Mouse (Mus musculus): ENCODE measurements at regions not wholly inside any gene's neighbourhood (a gene's known extent, or its start where the extent isn't known, plus 50 kb on each side); places are given as distances from the start of the nearest gene placed in this dataset.

- DNase-seq (ENCODE audit: low spot score) (no peak), ATAC-seq (ENCODE audit: low FRiP score) (peak; percentile 39; the same call in 1 of the 2 replicates)
- Histone ChIP-seq H3K4me1 (replicated peaks; ENCODE audit: control insufficient read depth, insufficient read depth, low read length) (no peaks in the 10 kb centered on the region), H3K27me3 (ENCODE audit: control insufficient read depth, insufficient read depth, low read length) (no peaks in the 10 kb centered on the region), H3K27ac (ENCODE audit: low read depth, low read length) (no peak overlapping the region), H3K4me2 (replicated peaks; ENCODE audit: low read depth, low read length) (no peak overlapping the region), H3K9ac (ENCODE audit: low read depth, low read length) (no peak overlapping the region), H3K4me3 (ENCODE audit: low read depth, low read length) (no peak overlapping the region), H3K9me3 (ENCODE audit: control insufficient read depth, low read length) (no peaks in the 10 kb centered on the region), H3K36me3 (ENCODE audit: control insufficient read depth, insufficient read depth, low read length) (no peaks in the 10 kb centered on the region)
- 68% methylated on average over 8 of the region's 8 CpGs for WGBS
These were observed 166.8 kb upstream of the Nrip1 start for GRCm38 (mm10) chr16:76540328-76540923.

GRCm38 (mm10) chr16:76539669-76540068 lies 166.0 kb upstream of the Nrip1 start:
- no peaks in the 10 kb centered on the region for H3K9me3 ChIP-seq (ENCODE audit: control insufficient read depth, low read length)
- no peak overlapping the region for H3K27ac ChIP-seq (ENCODE audit: low read depth, low read length)
- 2% methylated on average over 6 of the region's 6 CpGs for WGBS
- H3K4me3 ChIP-seq (ENCODE audit: low read depth, low read length) = no peak overlapping the region
- H3K9ac ChIP-seq (ENCODE audit: low read depth, low read length) = no peak overlapping the region
- H3K4me1 ChIP-seq (replicated peaks; ENCODE audit: control insufficient read depth, insufficient read depth, low read length) = no peaks in the 10 kb centered on the region
- no peak overlapping the region for H3K4me2 ChIP-seq (replicated peaks; ENCODE audit: low read depth, low read length)
- no peaks in the 10 kb centered on the region for H3K27me3 ChIP-seq (ENCODE audit: control insufficient read depth, insufficient read depth, low read length)
- peak; percentile 66 for DNase-seq (ENCODE audit: low spot score)
- peak; percentile 97 for ATAC-seq (ENCODE audit: low FRiP score)
- H3K36me3 ChIP-seq (ENCODE audit: control insufficient read depth, insufficient read depth, low read length) = no peaks in the 10 kb centered on the region

GRCm38 (mm10) chr16:76537871-76538270 lies 164.2 kb upstream of the Nrip1 start:
- Histone ChIP-seq H3K4me3 (ENCODE audit: low read depth, low read length) (no peak overlapping the region), H3K4me2 (replicated peaks; ENCODE audit: low read depth, low read length) (no peak overlapping the region), H3K27me3 (ENCODE audit: control insufficient read depth, insufficient read depth, low read length) (no peaks in the 10 kb centered on the region), H3K27ac (ENCODE audit: low read depth, low read length) (no peak overlapping the region), H3K36me3 (ENCODE audit: control insufficient read depth, insufficient read depth, low read length) (no peaks in the 10 kb centered on the region), H3K9ac (ENCODE audit: low read depth, low read length) (no peak overlapping the region), H3K9me3 (ENCODE audit: control insufficient read depth, low read length) (no peaks in the 10 kb centered on the region), H3K4me1 (replicated peaks; ENCODE audit: control insufficient read depth, insufficient read depth, low read length) (no peaks in the 10 kb centered on the region)
- 94% methylated on average over 11 of the region's 11 CpGs for WGBS
- no peak for DNase-seq (ENCODE audit: low spot score)
- no peak for ATAC-seq (ENCODE audit: low FRiP score)

GRCm38 (mm10) chr16:76532928-76533217 lies 159.2 kb upstream of the Nrip1 start:
- WGBS = 91% methylated on average over 8 of the region's 8 CpGs
- Histone ChIP-seq H3K9me3 (ENCODE audit: control insufficient read depth, low read length) (no peaks in the 10 kb centered on the region), H3K4me3 (ENCODE audit: low read depth, low read length) (no peak overlapping the region), H3K4me1 (replicated peaks; ENCODE audit: control insufficient read depth, insufficient read depth, low read length) (no peaks in the 10 kb centered on the region), H3K27me3 (ENCODE audit: control insufficient read depth, insufficient read depth, low read length) (no peaks in the 10 kb centered on the region), H3K36me3 (ENCODE audit: control insufficient read depth, insufficient read depth, low read length) (no peaks in the 10 kb centered on the region), H3K4me2 (replicated peaks; ENCODE audit: low read depth, low read length) (no peak overlapping the region), H3K9ac (ENCODE audit: low read depth, low read length) (no peak overlapping the region), H3K27ac (ENCODE audit: low read depth, low read length) (no peak overlapping the region)
- no peak for DNase-seq (ENCODE audit: low spot score)
- ATAC-seq (ENCODE audit: low FRiP score) = no peak

GRCm38 (mm10) chr16:76532142-76532927 lies 158.7 kb upstream of the Nrip1 start:
- Histone ChIP-seq H3K4me3 (ENCODE audit: low read depth, low read length) (no peak overlapping the region), H3K9ac (ENCODE audit: low read depth, low read length) (no peak overlapping the region), H3K27me3 (ENCODE audit: control insufficient read depth, insufficient read depth, low read length) (no peaks in the 10 kb centered on the region), H3K36me3 (ENCODE audit: control insufficient read depth, insufficient read depth, low read length) (no peaks in the 10 kb centered on the region), H3K4me1 (replicated peaks; ENCODE audit: control insufficient read depth, insufficient read depth, low read length) (no peaks in the 10 kb centered on the region), H3K27ac (ENCODE audit: low read depth, low read length) (no peak overlapping the region), H3K4me2 (replicated peaks; ENCODE audit: low read depth, low read length) (no peak overlapping the region), H3K9me3 (ENCODE audit: control insufficient read depth, low read length) (no peaks in the 10 kb centered on the region)
- 67% methylated on average over 19 of the region's 19 CpGs for WGBS
- ATAC-seq (ENCODE audit: low FRiP score) = no peak
- no peak for DNase-seq (ENCODE audit: low spot score)

- WGBS = 85% methylated on average over 3 of the region's 3 CpGs
- no peak for DNase-seq (ENCODE audit: low spot score)
- no peak for ATAC-seq (ENCODE audit: low FRiP score)
These were observed 157.3 kb upstream of the Nrip1 start for GRCm38 (mm10) chr16:76530886-76531285.

GRCm38 (mm10) chr16:76529613-76530012 lies 156.0 kb upstream of the Nrip1 start:
- no peak overlapping the region for H3K4me3 ChIP-seq (ENCODE audit: low read depth, low read length)
- H3K9me3 ChIP-seq (ENCODE audit: control insufficient read depth, low read length) = no peaks in the 10 kb centered on the region
- ATAC-seq (ENCODE audit: low FRiP score) (no peak), DNase-seq (ENCODE audit: low spot score) (no peak)
- no peaks in the 10 kb centered on the region for H3K4me1 ChIP-seq (replicated peaks; ENCODE audit: control insufficient read depth, insufficient read depth, low read length)
- H3K4me2 ChIP-seq (replicated peaks; ENCODE audit: low read depth, low read length) = no peak overlapping the region
- H3K27me3 ChIP-seq (ENCODE audit: control insufficient read depth, insufficient read depth, low read length) = no peaks in the 10 kb centered on the region
- WGBS = 98% methylated on average over 4 of the region's 4 CpGs
- H3K9ac ChIP-seq (ENCODE audit: low read depth, low read length) = no peak overlapping the region
- H3K27ac ChIP-seq (ENCODE audit: low read depth, low read length) = no peak overlapping the region
- H3K36me3 ChIP-seq (ENCODE audit: control insufficient read depth, insufficient read depth, low read length) = no peaks in the 10 kb centered on the region

More at GRCm38 (mm10) chr16:76530886-76531285, 157.3 kb upstream of the Nrip1 start:
- Histone ChIP-seq H3K27ac (ENCODE audit: low read depth, low read length) (no peak overlapping the region), H3K36me3 (ENCODE audit: control insufficient read depth, insufficient read depth, low read length) (no peaks in the 10 kb centered on the region), H3K4me2 (replicated peaks; ENCODE audit: low read depth, low read length) (no peak overlapping the region), H3K4me3 (ENCODE audit: low read depth, low read length) (no peak overlapping the region), H3K9ac (ENCODE audit: low read depth, low read length) (no peak overlapping the region), H3K4me1 (replicated peaks; ENCODE audit: control insufficient read depth, insufficient read depth, low read length) (no peaks in the 10 kb centered on the region), H3K9me3 (ENCODE audit: control insufficient read depth, low read length) (no peaks in the 10 kb centered on the region), H3K27me3 (ENCODE audit: control insufficient read depth, insufficient read depth, low read length) (no peaks in the 10 kb centered on the region)

GRCm38 (mm10) chr16:76527106-76527949 lies 153.7 kb upstream of the Nrip1 start:
- WGBS = 92% methylated on average over 6 of the region's 6 CpGs
- Histone ChIP-seq H3K4me2 (replicated peaks; ENCODE audit: low read depth, low read length) (no peak overlapping the region), H3K4me3 (ENCODE audit: low read depth, low read length) (no peak overlapping the region), H3K4me1 (replicated peaks; ENCODE audit: control insufficient read depth, insufficient read depth, low read length) (no peaks in the 10 kb centered on the region), H3K9ac (ENCODE audit: low read depth, low read length) (no peak overlapping the region), H3K9me3 (ENCODE audit: control insufficient read depth, low read length) (no peaks in the 10 kb centered on the region), H3K27me3 (ENCODE audit: control insufficient read depth, insufficient read depth, low read length) (no peaks in the 10 kb centered on the region), H3K36me3 (ENCODE audit: control insufficient read depth, insufficient read depth, low read length) (no peaks in the 10 kb centered on the region), H3K27ac (ENCODE audit: low read depth, low read length) (no peak overlapping the region)
- DNase-seq (ENCODE audit: low spot score) (no peak), ATAC-seq (ENCODE audit: low FRiP score) (no peak)

All from hindbrain, embryonic 11.5 days (tissue).